Mouse (Mus musculus): ENCODE measurements around the gene Fam243. TPM values are rescaled to one million over a fixed set of nuclear protein-coding genes. Genes with fewer than 3 reads are reported as not detected.

The Fam243 gene
- total RNA-seq (2021), result 1 to 10 TPM in 1 of 2 experiments, under 1 TPM in 1; 0.75 to 1.4 TPM

GRCm38 (mm10) chr16:92321341-92321740 lies at the start of gene Fam243:
TSS of gene Fam243 (minus strand) at chr16:92321441.
- intact Hi-C loops (cut with DNase I), result no loop called here
- no peak for DNase-seq (ENCODE audit: low spot score)

GRCm38 (mm10) chr16:92369260-92369659 lies 48.0 kb upstream of the Fam243 start:
- intact Hi-C loops (cut with DNase I), result no loop called here
- no peak for DNase-seq (ENCODE audit: low spot score)

GRCm38 (mm10) chr16:92365477-92365876 lies 44.2 kb upstream of the Fam243 start:
- DNase-seq (ENCODE audit: low spot score), result no peak
- intact Hi-C loops (cut with DNase I), result no loop called here

GRCm38 (mm10) chr16:92360711-92361110 lies 39.5 kb upstream of the Fam243 start:
- no peak for DNase-seq (ENCODE audit: low spot score)
- intact Hi-C loops (cut with DNase I), result no loop called here

GRCm38 (mm10) chr16:92359229-92359628 lies 38.0 kb upstream of the Fam243 start, which contains the start of gene Kcne1:
TSS of gene Kcne1 (minus strand) at chr16:92359468.
- no peak for DNase-seq (ENCODE audit: low spot score)
- intact Hi-C loops (cut with DNase I), result no loop called here

GRCm38 (mm10) chr16:92358734-92359133 lies 37.5 kb upstream of the Fam243 start:
- no peak for DNase-seq (ENCODE audit: low spot score)
- intact Hi-C loops (cut with DNase I), result no loop called here

GRCm38 (mm10) chr16:92357566-92357965 lies 36.3 kb upstream of the Fam243 start:
- no peak for DNase-seq (ENCODE audit: low spot score)

GRCm38 (mm10) chr16:92357023-92357422 lies 35.8 kb upstream of the Fam243 start:
- intact Hi-C loops (cut with DNase I), result no loop called here
- DNase-seq (ENCODE audit: low spot score), result no peak

More at GRCm38 (mm10) chr16:92357566-92357965, 36.3 kb upstream of the Fam243 start:
- intact Hi-C loops (cut with DNase I), result no loop called here

- intact Hi-C loops (cut with DNase I), result no loop called here
- no peak for DNase-seq (ENCODE audit: low spot score)
These were observed 34.7 kb upstream of the Fam243 start for GRCm38 (mm10) chr16:92355982-92356381.

GRCm38 (mm10) chr16:92355366-92355765 lies 34.1 kb upstream of the Fam243 start:
- intact Hi-C loops (cut with DNase I), result no loop called here
- no peak for DNase-seq (ENCODE audit: low spot score)

GRCm38 (mm10) chr16:92353897-92354296 lies 32.7 kb upstream of the Fam243 start:
- intact Hi-C loops (cut with DNase I), result no loop called here
- DNase-seq (ENCODE audit: low spot score), result no peak

GRCm38 (mm10) chr16:92353295-92353694 lies 32.1 kb upstream of the Fam243 start:
- no peak for DNase-seq (ENCODE audit: low spot score)
- intact Hi-C loops (cut with DNase I), result no loop called here

GRCm38 (mm10) chr16:92348941-92349340 lies 27.7 kb upstream of the Fam243 start:
- no peak for DNase-seq (ENCODE audit: low spot score)
- intact Hi-C loops (cut with DNase I), result no loop called here

- intact Hi-C loops (cut with DNase I), result no loop called here
- DNase-seq (ENCODE audit: low spot score), result peak; percentile 9
These were observed 25.2 kb upstream of the Fam243 start for GRCm38 (mm10) chr16:92346297-92346916.

GRCm38 (mm10) chr16:92345177-92345576 lies 23.9 kb upstream of the Fam243 start:
- intact Hi-C loops (cut with DNase I), result no loop called here

GRCm38 (mm10) chr16:92340612-92341511 lies 19.6 kb upstream of the Fam243 start:
- intact Hi-C loops (cut with DNase I), result loop anchor here (1.0 to 2.0 kb wide), 4 partner anchors 44 to 146 kb away; no protein-coding TSS in a partner anchor
- DNase-seq (ENCODE audit: low spot score), result no peak

More at GRCm38 (mm10) chr16:92345177-92345576, 23.9 kb upstream of the Fam243 start:
- DNase-seq (ENCODE audit: low spot score), result peak; percentile 20

- peak; percentile 25 for DNase-seq (ENCODE audit: low spot score)
- intact Hi-C loops (cut with DNase I), result loop anchor here (2.0 kb wide), 1 partner anchor 21 kb away; no protein-coding TSS in a partner anchor
These were observed 15.0 kb upstream of the Fam243 start for GRCm38 (mm10) chr16:92336280-92336679.

GRCm38 (mm10) chr16:92334600-92334999 lies 13.4 kb upstream of the Fam243 start:
- no peak for DNase-seq (ENCODE audit: low spot score)
- intact Hi-C loops (cut with DNase I), result no loop called here

- no peak for DNase-seq (ENCODE audit: low spot score)
- intact Hi-C loops (cut with DNase I), result no loop called here
These were observed 9.7 kb upstream of the Fam243 start for GRCm38 (mm10) chr16:92330966-92331365.

- intact Hi-C loops (cut with DNase I), result no loop called here
- DNase-seq (ENCODE audit: low spot score), result no peak
These were observed 6.7 kb upstream of the Fam243 start for GRCm38 (mm10) chr16:92327911-92328310.

GRCm38 (mm10) chr16:92325062-92325406 lies 3.8 kb upstream of the Fam243 start:
- intact Hi-C loops (cut with DNase I), result no loop called here
- no peak for DNase-seq (ENCODE audit: low spot score)
